Mouse (Mus musculus) neural tube, embryonic 11.5 days (tissue): ENCODE results near the gene Rbm4b. TPM values are rescaled to one million over a fixed set of nuclear protein-coding genes. Genes with fewer than 3 reads are reported as not detected.

Experiments used
- ATAC-seq: fragments of 200-750 bp; cut with Nextera tagmentation; 2 replicates; pipeline ENCODE4 v1.8.0; 2017; ENCODE audit warnings: moderate number of reproducible peaks, mild to moderate bottlenecking, moderate TSS enrichment, moderate library complexity; ENCODE audit not compliant: insufficient read depth, low FRiP score, low TSS enrichment
- DNase-seq: peaks from one replicate; pipeline ENCODE4 v3.0.0-alpha.2; 2015; ENCODE audit warnings: low spot score
- H3K27ac ChIP-seq: fragments of 300-500 bp; sonication (generic); 2 replicates; pipeline ENCODE4 v1.5.1; 2014; ENCODE audit warnings: low read depth, mild to moderate bottlenecking, low read length
- H3K27me3 ChIP-seq: fragments of 300-500 bp; sonication (generic); 2 replicates; pipeline ENCODE4 v1.6.1; 2014; ENCODE audit warnings: mild to moderate bottlenecking, low read length, mixed read lengths; ENCODE audit not compliant: control insufficient read depth, insufficient read depth
- H3K36me3 ChIP-seq: fragments of 300-500 bp; sonication (generic); 2 replicates; pipeline ENCODE4 v1.6.1; 2014; ENCODE audit warnings: mild to moderate bottlenecking, low read length, moderate library complexity, mixed read lengths; ENCODE audit not compliant: control insufficient read depth, insufficient read depth
- H3K4me1 ChIP-seq: fragments of 300-500 bp; sonication (generic); 2 replicates; pipeline ENCODE4 v1.6.1; 2014; ENCODE audit warnings: low read length, mixed read lengths; ENCODE audit not compliant: control insufficient read depth, insufficient read depth
- H3K4me2 ChIP-seq: fragments of 300-500 bp; sonication (generic); 2 replicates; pipeline ENCODE4 v1.6.1; 2014; ENCODE audit warnings: low read depth, mild to moderate bottlenecking, moderate library complexity
- H3K4me3 ChIP-seq: fragments of 300-500 bp; sonication (generic); 2 replicates; pipeline ENCODE4 v1.5.1; 2014; ENCODE audit warnings: low read depth, low read length
- H3K9ac ChIP-seq: fragments of 300-500 bp; sonication (generic); 2 replicates; pipeline ENCODE4 v1.6.1; 2014; ENCODE audit warnings: mild to moderate bottlenecking, low read length
- H3K9me3 ChIP-seq: fragments of 300-500 bp; sonication (generic); 2 replicates; pipeline ENCODE4 v1.6.1; 2016; ENCODE audit warnings: low read length; ENCODE audit not compliant: control insufficient read depth
- WGBS: fragments of 180-500 bp; shearing (Covaris S2); extraction: QIAGEN DNeasy Blood & Tissue Kit; methylation state at CpG from one replicate; pipeline ENCODE4 v1.1.7; 2014; 5-methylcytosine and 5-hydroxymethylcytosine counted together
- polyA plus RNA-seq: library from polyadenylated mRNA; unstranded; fragments of >200 nt; fragmentation: Nextera tagmentation; extraction: Ambion mirVana; gene quantifications from 2 replicates; pipeline ENCODE4 v1.2.1, GENCODE M21; 2014

Gene Rbm4b
- polyA plus RNA-seq = 133 and 136 TPM in 2 replicates

DNA sequence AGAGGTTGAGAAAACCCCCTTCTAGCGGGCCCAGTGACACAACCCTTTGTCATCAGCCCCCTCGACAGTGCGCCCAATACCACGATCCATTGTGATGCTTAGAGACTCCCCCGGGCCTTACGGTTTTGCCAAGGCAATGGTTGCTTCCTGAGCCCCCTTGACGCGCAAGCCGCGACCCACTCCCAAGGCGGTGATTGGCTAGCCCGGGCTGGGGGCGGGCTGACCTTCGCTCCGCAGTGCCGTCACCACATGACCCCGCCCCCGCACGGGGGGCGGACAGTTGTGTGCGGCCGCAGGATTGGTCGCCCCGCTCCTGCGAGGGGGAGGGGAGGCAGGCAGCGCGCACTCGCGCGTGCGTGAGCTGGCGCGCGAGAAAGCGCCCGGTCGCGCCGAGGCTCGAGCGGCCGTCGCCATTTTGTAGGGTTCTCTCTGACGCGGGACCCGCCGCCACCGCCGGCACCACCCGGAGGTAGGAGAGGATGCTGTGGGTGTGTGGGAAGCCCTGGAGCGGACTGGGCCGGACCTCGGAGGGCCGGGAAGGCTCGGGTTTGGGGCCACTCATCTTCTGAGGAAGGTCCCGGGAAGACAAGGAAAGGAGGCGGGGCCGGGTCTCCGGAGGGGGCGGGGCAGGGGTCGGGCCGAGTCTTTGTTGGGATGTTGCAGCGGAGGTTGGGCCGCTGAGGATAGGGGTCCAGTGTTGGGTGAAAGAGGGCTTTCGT is at the start of gene Rbm4b:
Gene Rbm4b, plus strand, starts transcription at position 305 of the 719 bp plus-strand sequence.
- WGBS = 1% methylated on average over 65 of the region's 65 CpGs
- ATAC-seq (peak; percentile 97), DNase-seq (peak; percentile 100)
- Histone ChIP-seq H3K9ac (peak within 1 kb of the TSS; percentile 92), H3K4me1 (peaks cover 18% of the 10 kb centered on the region), H3K36me3 (peaks cover 4% of the 10 kb centered on the region), H3K9me3 (no peaks in the 10 kb centered on the region), H3K4me3 (peak within 1 kb of the TSS; percentile 64), H3K27ac (peak within 1 kb of the TSS; percentile 93), H3K4me2 (peak within 1 kb of the TSS; percentile 70), H3K27me3 (no peaks in the 10 kb centered on the region)

DNA sequence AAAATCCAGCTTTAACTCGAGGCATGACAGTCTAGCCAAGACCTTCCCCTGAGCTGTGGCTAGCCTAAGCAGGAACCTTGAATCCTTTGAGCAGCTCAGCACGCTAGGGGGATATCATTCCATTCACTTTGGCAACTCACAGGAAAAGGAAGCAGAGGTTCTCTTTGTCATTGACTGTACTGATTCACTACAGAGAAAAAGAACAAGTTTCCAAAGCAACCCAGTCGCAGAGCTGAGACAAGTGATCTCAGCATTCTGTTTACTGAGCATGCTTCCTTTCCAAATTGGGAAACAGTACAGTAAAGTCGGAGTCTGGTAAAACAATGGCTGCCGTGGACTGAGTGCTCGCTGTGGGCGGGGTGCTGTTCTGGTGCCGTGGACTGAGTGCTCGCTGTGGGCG is 47.5 kb upstream of the Rbm4b start:
- Histone ChIP-seq H3K27me3 (peaks cover 7% of the 10 kb centered on the region; the same call in 1 of the 2 replicates), H3K9ac (no peak overlapping the region), H3K4me2 (no peak overlapping the region), H3K27ac (no peak overlapping the region), H3K4me1 (peaks cover 6% of the 10 kb centered on the region; the same call in 1 of the 2 replicates), H3K9me3 (no peaks in the 10 kb centered on the region), H3K4me3 (no peak overlapping the region), H3K36me3 (no peaks in the 10 kb centered on the region)
- DNase-seq (no peak), ATAC-seq (no peak)
- WGBS = 90% methylated on average over 10 of the region's 10 CpGs

- ATAC-seq = peak; percentile 32; the same call in 1 of the 2 replicates
- peak within 1 kb of the TSS; percentile 92 for H3K27ac ChIP-seq
- peak within 1 kb of the TSS; percentile 96 for H3K9ac ChIP-seq
- peak within 1 kb of the TSS; percentile 72 for H3K4me3 ChIP-seq
- H3K36me3 ChIP-seq = no peaks in the 10 kb centered on the region
- peaks cover 10% of the 10 kb centered on the region; the same call in 1 of the 2 replicates for H3K4me1 ChIP-seq
- WGBS = 6% methylated on average over 13 of the region's 13 CpGs
- peak; percentile 61 for DNase-seq
- H3K9me3 ChIP-seq = no peaks in the 10 kb centered on the region
- H3K27me3 ChIP-seq = peaks cover 7% of the 10 kb centered on the region; the same call in 1 of the 2 replicates
- peak within 1 kb of the TSS; percentile 97 for H3K4me2 ChIP-seq
These were observed 45.1 kb upstream of the Rbm4b start, which contains the start of gene Sptbn2 for GRCm38 (mm10) chr19:4711098-4711600. TSS of gene Sptbn2 (plus strand) at chr19:4711167.

DNA sequence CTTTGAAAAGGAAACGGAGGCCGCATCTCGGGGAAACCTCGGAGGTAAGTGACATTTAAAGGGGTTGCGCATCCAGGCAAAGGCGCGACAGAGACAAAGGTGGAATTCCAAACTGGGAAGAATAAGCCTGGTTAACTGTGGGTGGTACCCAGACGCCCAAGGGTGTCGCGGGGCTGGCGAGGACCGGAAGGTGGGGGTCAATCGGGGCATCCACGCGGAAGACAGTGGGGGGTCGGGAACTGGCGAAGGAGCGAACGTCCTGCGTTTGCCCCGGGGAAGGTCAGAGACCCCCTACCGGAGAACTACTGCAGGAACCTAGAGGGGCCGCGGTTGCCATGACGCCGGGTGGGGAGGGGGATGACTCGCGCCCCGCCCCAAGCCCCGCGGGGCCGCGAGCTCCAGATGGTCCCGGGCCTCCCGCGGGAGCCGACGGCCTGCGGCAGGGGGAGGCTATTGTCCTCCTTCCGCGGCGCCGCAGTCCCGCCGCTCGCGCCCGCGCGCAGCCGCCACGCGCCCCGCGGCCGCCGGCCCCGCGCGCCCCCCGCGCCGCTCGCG is 44.6 kb upstream of the Rbm4b start:
- Histone ChIP-seq H3K4me3 (peak overlapping the region; percentile 72), H3K4me1 (peaks cover 10% of the 10 kb centered on the region; the same call in 1 of the 2 replicates), H3K27ac (peak overlapping the region; percentile 92), H3K4me2 (peak overlapping the region; percentile 97), H3K9me3 (no peaks in the 10 kb centered on the region), H3K9ac (peak overlapping the region; percentile 96), H3K27me3 (peaks cover 7% of the 10 kb centered on the region; the same call in 1 of the 2 replicates), H3K36me3 (no peaks in the 10 kb centered on the region)
- 1% methylated on average over 47 of the region's 65 CpGs for WGBS
- ATAC-seq = peak; percentile 79
- DNase-seq = peak; percentile 87

DNA sequence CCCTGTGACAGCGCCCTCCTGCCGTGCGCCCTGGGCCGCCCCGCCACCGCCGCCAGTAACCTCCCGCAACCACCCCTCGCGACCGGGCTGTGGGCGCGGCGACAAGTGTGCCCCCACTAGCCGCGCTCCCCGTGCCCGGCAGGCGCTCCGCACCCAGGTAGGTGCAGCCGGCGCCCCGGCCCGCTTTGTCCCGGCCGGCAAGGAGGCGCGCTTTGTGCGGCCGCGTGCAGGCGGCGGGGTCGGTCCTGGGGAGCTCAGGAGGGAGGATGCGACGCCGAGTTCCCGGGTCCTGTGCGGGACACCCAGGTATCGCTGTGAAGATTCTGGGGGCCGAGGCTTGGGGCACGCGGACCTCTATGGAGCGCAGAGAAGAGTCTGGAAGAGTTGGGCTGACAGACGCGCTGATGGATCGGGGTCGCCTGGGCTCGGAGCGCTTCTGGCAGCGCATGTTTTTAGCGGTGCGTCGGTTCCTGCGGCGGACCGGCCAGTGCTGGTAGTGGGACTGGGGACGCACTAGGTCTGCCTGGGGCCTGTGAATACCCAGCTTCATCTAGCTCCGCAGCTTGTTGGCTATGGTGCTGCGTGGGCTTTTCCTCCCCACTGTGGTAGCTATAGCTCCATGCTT is 44.0 kb upstream of the Rbm4b start:
- Histone ChIP-seq H3K4me3 (peak overlapping the region; percentile 72), H3K36me3 (no peaks in the 10 kb centered on the region), H3K4me1 (peaks cover 10% of the 10 kb centered on the region; the same call in 1 of the 2 replicates), H3K9ac (peak overlapping the region; percentile 96), H3K9me3 (no peaks in the 10 kb centered on the region), H3K4me2 (peak overlapping the region; percentile 97), H3K27ac (peak overlapping the region; percentile 92), H3K27me3 (peaks cover 7% of the 10 kb centered on the region; the same call in 1 of the 2 replicates)
- under 1% methylated on average over 54 of the region's 60 CpGs for WGBS
- DNase-seq (peak; percentile 66), ATAC-seq (peak; percentile 28; the same call in 1 of the 2 replicates)

DNA sequence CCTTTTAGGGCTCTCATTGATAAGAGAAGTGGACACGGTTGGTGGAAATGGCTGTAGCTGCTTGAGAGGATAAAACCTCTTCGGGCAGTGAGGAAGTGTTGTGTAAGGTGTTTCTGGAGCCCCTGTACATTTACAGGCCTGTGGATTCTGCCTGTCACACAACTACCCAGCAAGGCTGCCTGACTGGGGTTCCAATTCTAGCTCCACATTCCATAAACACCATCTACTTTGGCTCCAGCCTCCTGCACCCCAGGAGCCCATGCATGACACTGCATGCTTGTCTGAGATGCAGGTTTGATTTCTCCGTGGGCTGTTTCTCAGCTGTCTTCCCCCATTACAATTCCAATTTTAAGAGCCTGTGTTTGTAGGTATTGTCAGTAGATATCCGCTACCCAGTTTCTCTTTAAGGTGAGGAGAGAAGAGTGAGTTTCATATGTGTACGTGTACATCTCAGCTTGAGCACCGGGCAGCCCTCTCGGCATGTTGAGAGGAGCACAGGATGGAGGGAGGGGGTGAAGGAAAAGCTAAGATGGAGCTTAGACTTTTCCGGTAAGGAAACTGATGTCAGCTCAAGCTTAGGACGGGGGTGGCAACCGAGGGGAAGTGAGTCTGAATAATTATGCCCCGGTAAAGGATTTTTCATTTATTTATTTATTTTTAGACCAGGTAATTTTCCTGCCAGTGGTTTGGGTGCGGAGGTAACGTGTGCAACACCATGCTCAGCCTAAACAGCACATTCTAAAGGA is 43.3 kb upstream of the Rbm4b start:
- Histone ChIP-seq H3K36me3 (no peaks in the 10 kb centered on the region), H3K27me3 (peaks cover 7% of the 10 kb centered on the region; the same call in 1 of the 2 replicates)

DNA sequence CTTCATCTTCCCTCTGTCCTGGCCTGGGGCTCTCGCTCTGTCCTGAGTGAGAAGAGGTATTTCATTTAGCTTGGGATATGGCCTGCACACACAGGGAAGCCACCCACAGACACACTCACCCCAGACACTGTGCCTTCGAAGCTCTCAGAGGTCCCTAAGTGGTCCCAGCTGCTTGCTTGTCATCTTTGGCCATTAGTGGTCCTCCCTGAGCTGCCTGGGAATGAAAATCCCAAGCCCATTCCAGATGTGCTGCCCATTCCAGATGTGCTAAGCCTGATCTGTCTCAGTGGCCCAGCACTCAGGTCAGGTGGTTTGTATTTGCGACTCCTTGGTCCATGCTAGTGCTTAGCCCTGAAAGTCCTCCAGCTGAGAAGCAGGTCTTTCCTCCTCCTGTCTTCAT is 42.4 kb upstream of the Rbm4b start:
- H3K27me3 ChIP-seq = peaks cover 7% of the 10 kb centered on the region; the same call in 1 of the 2 replicates
- DNase-seq = no peak
- peak overlapping the region; percentile 97 for H3K4me2 ChIP-seq
- no peak for ATAC-seq
- H3K36me3 ChIP-seq = no peaks in the 10 kb centered on the region
- no peak overlapping the region; the same call in 1 of the 2 replicates for H3K9ac ChIP-seq
- H3K27ac ChIP-seq = no peak overlapping the region
- peaks cover 10% of the 10 kb centered on the region; the same call in 1 of the 2 replicates for H3K4me1 ChIP-seq
- no peaks in the 10 kb centered on the region for H3K9me3 ChIP-seq
- peak overlapping the region; percentile 72 for H3K4me3 ChIP-seq
- WGBS = 53% methylated on average over 3 of the region's 3 CpGs

More for the DNA sequence above, 43.3 kb upstream of the Rbm4b start:
- H3K9ac ChIP-seq = peak overlapping the region; percentile 96
- peak overlapping the region; percentile 72 for H3K4me3 ChIP-seq
- DNase-seq = no peak
- H3K4me1 ChIP-seq = peaks cover 10% of the 10 kb centered on the region; the same call in 1 of the 2 replicates
- peak overlapping the region; percentile 97 for H3K4me2 ChIP-seq
- 36% methylated on average over 13 of the region's 13 CpGs for WGBS
- ATAC-seq = no peak
- no peaks in the 10 kb centered on the region for H3K9me3 ChIP-seq
- peak overlapping the region; percentile 92 for H3K27ac ChIP-seq

GRCm38 (mm10) chr19:4716756-4717155 is 39.5 kb upstream of the Rbm4b start:
- H3K4me3 ChIP-seq = no peak overlapping the region
- no peak overlapping the region for H3K27ac ChIP-seq
- no peaks in the 10 kb centered on the region for H3K9me3 ChIP-seq
- no peaks in the 10 kb centered on the region for H3K36me3 ChIP-seq
- DNase-seq (no peak), ATAC-seq (no peak)
- H3K9ac ChIP-seq = no peak overlapping the region
- WGBS = 96% methylated on average over 14 of the region's 14 CpGs
- peaks cover 10% of the 10 kb centered on the region; the same call in 1 of the 2 replicates for H3K4me1 ChIP-seq
- H3K27me3 ChIP-seq = peaks cover 7% of the 10 kb centered on the region; the same call in 1 of the 2 replicates
- no peak overlapping the region for H3K4me2 ChIP-seq
